Mouse (Mus musculus) urinary bladder, adult 2 months (tissue): ENCODE data around the gene Mylk4. TPM values are rescaled to one million over a fixed set of nuclear protein-coding genes. Genes with fewer than 3 reads are reported as not detected.

ENCODE experiments used
- DNase-seq: peaks from one replicate; pipeline ENCODE4 v3.0.0; 2022; ENCODE audit warnings: low spot score
- polyA plus RNA-seq: library from polyadenylated mRNA; depleted of rRNA; stranded (reverse); fragments of >200 nt; gene quantifications from 2 replicates; pipeline ENCODE4 v1.2.3, GENCODE M21; 2012

Gene Mylk4
- polyA plus RNA-seq, 1 experiment: 0.01 TPM

DNA sequence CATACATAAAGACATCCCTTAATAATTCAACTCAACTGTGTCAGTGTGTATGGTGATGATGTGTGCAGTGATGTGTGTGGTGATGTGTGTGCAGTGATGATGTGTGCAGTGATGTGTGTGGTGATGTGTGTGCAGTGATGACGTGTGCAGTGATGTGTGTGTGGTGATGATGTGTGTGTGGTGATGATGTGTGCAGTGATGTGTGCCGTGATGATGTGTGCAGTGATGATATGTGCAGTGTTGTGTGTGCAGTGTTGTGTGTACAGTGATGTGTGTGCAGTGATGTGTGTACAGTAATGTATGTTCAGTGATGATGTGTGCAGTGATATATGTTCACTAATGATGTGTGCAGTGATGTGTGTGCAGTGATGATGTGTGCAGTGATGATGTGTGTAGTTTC is 75.9 kb downstream of the Mylk4 start:
- no peak for DNase-seq

DNA sequence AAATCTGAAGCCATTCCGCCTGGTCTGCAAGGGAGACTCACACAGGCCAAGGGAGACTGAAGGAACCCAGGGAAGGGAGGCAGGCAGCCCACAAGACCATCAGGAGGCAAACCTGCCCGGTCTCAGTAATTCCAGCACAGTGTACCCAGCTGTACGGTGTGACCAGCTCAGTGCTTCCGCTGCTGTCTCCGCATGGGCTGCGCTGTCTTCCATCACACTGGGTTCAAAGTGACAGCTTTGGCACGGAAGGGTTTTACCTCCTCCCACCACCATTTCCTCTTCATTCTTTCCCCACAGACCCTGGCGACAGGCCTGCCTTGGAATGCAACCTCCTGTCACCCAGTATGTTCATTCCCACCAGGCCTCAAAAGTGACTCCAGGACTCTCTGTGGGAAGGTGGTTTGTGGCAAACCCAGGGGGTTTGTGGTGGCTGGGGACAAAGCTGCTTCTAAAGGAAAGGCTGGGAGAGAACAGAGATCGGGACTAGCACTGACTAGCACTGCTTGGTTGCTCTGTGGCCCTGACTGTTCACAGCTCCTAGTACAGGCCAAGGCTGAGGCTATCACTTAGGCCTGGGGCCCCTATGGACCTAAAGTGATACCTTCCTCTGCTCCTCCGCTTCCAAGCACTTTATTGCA is 77.0 kb downstream of the Mylk4 start:
- no peak for DNase-seq

DNA sequence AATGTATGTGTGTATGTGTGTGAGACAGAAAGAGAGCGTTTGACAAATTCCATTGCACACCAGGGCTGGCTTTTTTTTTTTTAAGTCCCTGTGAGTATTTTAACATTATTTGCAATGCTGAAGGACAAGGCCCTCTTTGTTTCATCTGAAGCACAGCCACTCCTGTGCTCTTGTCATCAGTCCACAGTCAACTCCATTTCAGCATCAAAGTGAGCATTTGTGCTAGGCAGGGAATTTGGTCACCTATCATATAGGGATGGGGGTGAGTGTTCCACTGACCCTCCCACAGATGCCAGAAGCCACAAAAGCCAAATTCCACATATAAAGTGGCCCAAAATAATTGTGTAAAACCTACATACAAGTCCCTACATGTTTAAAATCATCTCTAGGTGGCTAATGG is 78.4 kb downstream of the Mylk4 start:
- no peak for DNase-seq

DNA sequence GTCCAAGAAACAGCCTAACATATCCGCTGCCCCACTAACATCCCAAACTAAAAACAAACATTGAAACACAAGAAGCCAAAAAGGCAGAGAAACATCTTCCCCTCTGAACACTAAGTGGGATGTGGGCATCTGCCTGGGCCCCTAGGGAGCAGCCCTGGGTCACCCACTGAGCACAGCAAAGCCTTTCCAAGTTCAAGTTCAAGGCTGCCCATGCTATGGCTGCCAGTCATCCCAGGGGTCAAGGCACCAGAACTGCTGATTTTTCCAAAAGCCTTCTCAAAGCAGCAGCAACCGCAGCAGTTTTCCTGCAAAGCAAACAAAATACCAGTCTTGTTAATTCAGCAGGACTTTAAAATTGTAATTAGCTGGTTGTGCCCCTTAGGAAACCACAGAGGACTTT is 78.8 kb downstream of the Mylk4 start:
- no peak for DNase-seq

DNA sequence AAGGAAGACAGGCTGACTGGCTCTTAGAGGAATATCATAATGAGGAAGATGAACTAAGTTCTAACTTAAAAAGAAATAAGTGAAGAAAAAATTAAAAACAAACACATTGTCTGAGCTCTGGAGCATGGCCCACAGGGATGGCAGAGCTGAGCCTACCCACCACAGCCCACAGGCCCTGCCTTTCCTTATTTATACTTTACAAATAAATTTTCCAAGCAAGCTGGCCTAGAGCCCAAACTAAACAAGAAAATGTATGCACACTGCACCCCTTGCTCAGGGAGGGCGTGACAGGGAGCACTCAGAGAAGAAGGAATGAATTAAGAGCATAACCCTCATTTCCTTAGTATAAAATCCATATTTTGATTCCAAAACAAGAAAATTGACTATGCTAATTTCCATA is 82.2 kb downstream of the Mylk4 start:
- DNase-seq: no peak

DNA sequence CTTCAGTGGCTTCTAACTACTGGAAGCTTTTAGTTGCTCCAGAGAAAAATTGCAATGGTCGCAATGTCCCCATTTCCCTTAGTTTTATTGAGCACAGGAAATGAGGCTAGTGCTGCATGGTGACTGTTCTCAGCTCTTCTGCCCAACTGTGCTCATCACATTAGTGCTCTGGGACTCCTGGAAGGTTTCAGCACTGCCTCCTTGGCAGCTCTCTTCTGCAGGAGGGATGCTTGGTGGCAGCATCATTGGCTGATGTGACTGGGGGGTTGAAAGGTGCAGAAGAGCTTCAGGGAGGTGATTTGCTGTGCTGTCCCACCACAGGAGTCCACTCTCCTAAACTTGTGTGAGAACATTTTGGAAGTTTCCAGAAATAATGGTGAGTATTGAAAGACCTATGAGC is 84.4 kb downstream of the Mylk4 start:
- DNase-seq: no peak

DNA sequence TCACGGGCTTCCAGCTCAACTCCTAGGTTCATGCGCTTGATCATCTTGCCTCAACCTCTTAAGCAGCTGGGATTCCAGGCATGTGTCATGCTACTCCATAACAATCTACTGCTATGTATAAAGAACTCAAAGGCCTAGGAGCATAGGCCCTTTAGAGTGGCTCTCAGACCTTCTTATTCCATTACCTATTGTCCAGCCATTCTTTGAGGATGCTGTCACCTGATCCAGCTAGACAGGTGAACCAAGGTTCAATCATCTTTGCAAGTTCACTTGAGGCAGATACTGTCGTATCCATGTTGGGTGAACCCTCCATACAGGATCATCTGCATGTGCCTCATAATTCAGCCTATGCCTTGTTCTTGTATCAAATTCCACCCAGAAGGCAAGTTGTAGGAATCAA is 84.8 kb downstream of the Mylk4 start:
- DNase-seq: no peak

DNA sequence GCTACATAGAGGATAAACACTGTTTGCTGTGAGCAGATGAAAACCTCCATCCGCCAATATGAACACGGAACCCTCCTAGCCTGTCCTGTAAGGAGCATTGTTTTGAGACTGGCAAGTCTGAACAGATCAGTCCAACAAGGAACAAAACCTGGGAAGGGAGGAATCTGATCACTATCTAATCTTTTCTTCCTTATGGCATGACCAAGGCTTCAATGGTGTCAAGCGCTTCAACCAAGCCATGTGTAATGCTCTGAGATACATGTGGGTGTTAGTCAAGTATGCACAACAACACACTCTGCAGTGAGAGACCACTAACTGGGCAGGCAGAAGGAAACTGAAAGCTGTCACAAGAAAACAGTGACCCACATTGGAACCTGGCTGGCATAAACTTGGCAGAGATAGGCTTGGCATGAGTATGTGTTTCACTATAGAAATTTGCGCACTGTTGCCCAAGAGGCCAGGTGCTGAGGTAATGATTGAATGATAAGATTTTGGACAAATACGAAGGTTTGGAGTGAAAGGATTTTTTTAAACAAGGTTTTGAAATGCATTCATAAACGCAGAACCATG is 89.8 kb downstream of the Mylk4 start:
- DNase-seq: no peak

DNA sequence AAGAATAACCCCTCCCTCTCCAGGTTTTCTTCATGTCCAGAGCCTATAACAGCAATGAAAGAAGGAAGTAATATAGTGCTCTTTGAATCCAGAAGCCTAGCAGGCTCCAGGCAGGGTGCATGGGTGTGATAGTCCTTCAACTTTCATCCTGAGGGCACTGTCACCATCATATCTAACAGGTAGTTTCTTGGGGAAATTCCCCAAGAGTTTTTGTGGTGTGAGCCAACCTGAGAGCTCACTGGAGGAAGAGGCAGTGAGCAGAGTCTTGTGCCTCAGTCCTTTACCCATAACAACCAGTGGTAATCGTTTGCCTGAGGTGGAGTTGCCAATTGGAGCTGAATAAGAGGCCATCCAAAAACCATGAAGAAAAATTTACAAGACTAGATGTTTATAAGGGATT is 91.2 kb downstream of the Mylk4 start:
- no peak for DNase-seq

DNA sequence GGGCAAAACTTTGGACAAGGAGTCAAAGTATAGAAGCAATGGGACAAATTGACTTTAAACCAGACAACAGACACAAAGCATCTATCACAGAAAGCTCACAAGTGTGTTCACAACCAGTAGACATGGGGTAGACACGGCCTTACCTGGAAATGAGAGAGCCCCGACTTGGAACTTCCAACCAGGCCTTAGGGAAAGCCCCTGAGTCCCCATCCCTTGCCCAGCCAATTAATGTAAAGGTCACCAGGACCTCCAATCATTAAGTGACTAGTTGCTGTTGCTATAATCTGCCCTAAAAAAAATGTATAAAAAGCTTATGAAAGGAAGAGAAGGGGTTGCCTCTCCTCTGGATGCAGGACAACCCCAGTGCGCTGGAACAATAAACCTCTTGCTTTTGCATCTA is 93.5 kb downstream of the Mylk4 start:
- DNase-seq: no peak

DNA sequence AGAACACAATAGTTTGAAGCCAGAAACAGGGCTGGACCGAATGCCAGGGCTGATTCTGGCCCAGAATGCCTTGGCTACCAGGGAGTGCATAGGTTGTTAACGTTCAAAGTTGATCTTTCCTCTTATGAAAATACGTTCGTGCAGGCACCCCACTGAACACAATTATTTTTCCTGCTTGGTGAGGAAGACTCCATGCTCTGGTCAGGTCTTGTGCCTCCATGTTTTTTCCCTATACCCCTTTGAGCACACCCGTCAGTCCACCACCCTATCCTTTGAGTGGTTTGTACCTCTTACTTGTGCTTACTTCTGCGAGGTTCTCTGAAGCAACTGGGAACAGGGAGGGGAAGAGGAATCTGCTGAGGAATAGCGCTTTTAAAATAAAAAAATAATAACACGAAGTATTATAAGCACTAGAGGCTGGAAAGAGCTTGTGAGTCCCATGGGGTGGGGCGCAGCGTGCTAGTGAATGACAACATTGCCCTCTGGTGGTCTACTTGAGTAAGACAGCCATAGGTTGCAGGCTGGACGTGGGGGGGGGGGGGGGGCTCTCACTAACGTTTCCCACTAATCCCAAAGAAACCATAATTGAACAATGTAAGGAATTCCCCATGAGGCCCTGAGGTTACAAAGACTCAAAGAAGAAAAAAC is 102.8 kb downstream of the Mylk4 start:
- no peak for DNase-seq

DNA sequence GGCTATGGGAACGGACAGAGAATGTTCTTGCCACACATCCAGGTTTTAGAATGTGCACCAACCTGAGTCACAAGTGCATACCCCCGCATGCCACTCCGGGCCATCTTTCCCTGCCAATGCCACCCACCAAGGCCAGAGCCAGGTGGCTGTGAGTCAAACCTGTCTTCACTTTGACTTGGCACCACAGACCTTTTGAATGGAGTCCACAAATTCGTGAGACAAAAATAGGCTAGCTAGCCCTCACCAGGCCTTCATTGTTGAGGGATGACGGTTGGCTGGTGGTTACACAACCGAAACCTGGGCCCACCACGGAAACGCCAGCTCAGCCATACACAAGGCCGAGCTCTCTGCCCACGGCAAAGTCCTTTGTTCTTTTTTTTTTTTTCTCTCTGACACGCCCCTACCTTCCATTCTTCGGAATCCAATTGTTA is 103.6 kb downstream of the Mylk4 start:
- DNase-seq: no peak

DNA sequence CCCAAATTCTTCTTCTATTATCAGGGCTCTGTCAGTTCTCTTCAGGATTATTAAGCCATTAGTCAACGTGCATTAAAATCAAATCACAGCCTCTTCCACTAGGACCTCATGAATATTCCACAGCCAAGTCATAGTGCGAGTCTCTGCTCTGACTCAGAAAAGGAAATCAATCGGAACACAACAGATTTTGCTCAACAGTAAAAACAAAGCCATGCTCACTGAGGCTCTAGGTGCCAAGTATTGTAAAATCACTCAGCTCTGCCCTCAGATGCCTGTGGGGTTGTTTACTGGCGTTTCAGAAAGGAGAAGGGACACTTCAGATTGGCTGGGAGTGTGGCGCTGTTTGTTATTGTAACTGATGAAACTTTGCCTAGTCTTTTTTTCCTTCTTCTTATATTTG is 104.8 kb downstream of the Mylk4 start:
- DNase-seq: no peak

DNA sequence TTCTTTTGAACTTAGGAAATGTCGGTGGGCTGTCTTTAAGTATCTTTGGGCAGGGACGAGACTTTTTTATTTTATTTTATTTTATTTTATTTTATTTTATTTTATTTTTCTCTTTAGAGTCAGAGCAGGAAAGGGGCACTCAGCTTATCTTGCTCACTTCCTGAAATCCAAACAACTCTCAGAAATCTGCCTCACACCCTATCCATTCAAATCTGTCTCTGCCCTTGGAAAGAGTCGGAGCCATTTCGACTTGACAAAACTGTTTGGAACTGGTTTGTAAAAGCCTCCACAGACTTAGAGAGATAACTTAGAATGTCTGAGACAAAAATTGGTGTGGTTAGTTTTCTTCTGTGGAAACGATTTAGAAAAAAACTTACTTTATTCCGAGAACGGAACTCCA is 113.0 kb downstream of the Mylk4 start:
- no peak for DNase-seq

DNA sequence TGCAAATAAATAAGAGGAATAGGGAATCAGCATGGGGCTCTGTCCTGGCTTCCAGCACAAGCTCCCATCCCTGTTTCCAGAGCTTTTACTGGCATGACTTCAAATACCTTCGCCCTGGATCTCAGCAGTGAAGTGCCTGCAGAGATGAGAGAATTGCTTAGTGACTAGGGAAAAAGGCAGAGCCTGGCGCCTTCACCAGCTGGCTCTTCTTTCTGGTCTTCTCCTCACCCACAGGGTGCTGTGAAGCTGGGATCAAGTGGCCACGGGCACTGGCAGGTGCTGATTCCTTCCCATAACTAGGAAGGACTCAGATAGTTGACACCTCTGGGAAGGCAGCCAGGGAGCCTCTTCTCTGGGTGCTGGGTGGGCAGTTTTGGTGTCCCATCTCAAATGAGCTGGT is 115.5 kb downstream of the Mylk4 start:
- DNase-seq: no peak

DNA sequence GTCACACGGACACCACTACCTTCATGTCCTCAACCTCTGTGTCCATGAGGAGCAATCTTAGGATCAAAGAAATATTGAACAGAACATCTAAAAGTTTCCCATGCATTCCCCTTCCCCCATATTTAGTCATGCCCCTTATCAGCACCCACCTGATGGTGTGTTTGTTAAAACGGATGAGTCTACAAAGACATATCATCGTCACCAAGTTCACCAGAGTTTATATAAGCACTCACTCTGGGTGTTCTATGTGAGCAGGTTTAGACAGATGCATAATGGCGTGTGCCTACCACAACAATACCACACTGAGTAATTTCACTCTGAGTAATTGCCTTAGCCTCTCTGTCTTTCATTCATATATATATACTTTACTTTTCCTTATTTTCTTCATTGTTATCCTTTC is 116.4 kb downstream of the Mylk4 start:
- DNase-seq: no peak

DNA sequence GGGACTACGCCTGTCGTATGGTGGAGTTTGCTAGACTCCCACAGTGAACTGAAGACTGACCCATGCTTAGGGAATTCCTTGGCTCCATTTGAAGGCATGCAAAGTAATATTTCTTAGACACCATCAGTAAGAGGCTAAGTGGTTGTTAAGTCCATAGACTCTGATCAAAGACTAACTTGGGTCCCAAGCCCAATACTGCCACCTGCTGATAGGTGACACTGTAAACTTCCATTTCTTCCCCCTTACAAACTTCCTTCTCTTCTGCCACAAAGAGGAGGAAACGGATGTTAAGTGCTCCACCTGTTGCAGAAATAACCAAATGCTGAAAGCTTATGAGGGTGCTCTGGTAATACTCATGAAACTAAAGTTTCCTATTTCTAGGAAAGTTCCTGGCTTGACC is 121.7 kb downstream of the Mylk4 start:
- no peak for DNase-seq

DNA sequence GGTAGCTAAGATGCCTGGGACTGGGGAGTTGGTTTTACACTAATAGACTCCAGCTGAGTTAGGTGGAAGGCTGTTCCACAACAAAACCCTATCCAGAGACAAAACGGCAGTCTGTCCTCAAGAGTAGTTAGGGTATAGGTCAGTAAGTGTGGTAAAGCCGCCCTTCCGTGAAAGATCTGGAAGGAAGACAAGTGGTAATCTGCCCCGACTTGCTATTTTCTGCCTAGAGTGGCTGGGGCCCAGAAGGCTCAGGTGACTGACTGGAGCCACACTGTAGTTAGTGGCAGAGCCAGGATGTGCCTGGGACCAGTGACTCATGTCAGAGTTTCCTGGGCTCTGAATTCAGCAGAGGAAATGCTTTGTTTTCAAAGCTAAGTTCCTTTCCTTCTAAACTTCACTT is 123.5 kb downstream of the Mylk4 start:
- no peak for DNase-seq

DNA sequence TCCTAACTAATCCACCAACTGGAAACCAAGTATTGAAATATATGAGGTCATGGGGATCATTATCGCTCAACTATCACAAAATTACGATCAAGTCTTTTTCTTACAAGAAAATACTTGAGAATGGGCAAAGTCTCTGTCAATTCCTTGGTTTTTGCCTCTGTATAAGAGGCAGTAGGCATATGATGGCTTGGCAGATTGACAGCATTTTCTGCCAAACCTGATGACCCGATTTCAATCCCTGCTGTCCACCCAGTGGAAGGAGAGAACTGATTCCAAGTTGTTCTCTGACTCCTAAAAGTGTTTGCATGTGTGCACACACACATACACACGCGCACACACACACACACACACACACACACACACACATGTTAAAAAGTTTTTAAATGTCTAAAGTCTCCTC is 124.5 kb downstream of the Mylk4 start:
- no peak for DNase-seq

DNA sequence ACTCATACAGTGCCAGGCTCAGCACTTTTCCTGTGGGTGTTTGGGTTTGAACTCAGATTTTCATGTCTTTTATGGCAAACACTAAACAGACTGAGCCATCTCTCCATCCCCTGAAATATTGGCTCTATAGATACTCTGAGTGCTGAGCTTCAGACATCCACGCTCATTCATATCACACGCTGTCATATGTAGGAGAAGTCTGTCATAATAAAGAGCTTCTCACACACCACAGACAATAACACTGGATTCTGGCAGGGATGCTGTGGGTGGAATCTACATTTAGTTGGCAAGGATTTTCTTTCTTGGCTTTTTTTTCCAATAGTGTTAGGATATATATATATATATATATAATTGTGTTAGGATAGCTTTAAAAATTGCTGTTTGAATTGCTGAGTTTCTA is 126.2 kb downstream of the Mylk4 start:
- DNase-seq: no peak
